Mouse (Mus musculus): ENCODE results near the gene Tfg. TPM values are rescaled to one million over a fixed set of nuclear protein-coding genes. Genes with fewer than 3 reads are reported as not detected.

The Tfg gene
- total RNA-seq, 1 experiment from 2014 or later, result 66.0 TPM

GRCm38 (mm10) chr16:56645251-56645650 lies 72.0 kb downstream of the Tfg start:
- DNase-seq, result peak; percentile 6

Other genes starting within 250 kb of the Tfg start
- 4.2 and 5.5 TPM in 2 replicates for gene Abi3bp, start 239.6 kb downstream of the Tfg start, total RNA-seq (2021)
- not detected in 2 replicates for gene Adgrg7, start 78.4 kb upstream of the Tfg start, total RNA-seq (2021)
- 3.3 and 3.6 TPM in 2 replicates for gene Tmem45a, start 168.7 kb upstream of the Tfg start, total RNA-seq (2021)
- not detected in 2 replicates for gene Lnp1, start 210.6 kb upstream of the Tfg start, total RNA-seq (2021)